Mouse (Mus musculus) stomach, postnatal 0 days (tissue): ENCODE data around the gene Ndufs7. TPM values are rescaled to one million over a fixed set of nuclear protein-coding genes. Genes with fewer than 3 reads are reported as not detected.
"Not testable (repeated sequence)": the region's sequence is repeated elsewhere in the genome, so short reads cannot be mapped to it uniquely, and the experiment has no call there.

Source experiments
- ATAC-seq: fragments of 200-750 bp; cut with Nextera tagmentation; 2 replicates; pipeline ENCODE4 v1.8.0; 2017; ENCODE audit not compliant: low FRiP score, low TSS enrichment
- DNase-seq: peaks from one replicate; pipeline ENCODE4 v3.0.0-alpha.2; 2016; ENCODE audit warnings: low spot score
- H3K27ac ChIP-seq: fragments of 300-500 bp; sonication (generic); replicated peaks from 2 replicates; pipeline ENCODE4 v1.5.1; 2014; ENCODE audit warnings: mild to moderate bottlenecking, control low read depth
- H3K27me3 ChIP-seq: fragments of 300-500 bp; sonication (generic); 2 replicates; pipeline ENCODE4 v1.6.1; 2014; ENCODE audit warnings: low read length; ENCODE audit not compliant: control insufficient read depth, insufficient read depth
- H3K36me3 ChIP-seq: fragments of 300-500 bp; sonication (generic); 2 replicates; pipeline ENCODE4 v1.6.1; 2014; ENCODE audit warnings: low read length, mixed read lengths; ENCODE audit not compliant: control insufficient read depth, insufficient read depth
- H3K4me1 ChIP-seq: fragments of 300-500 bp; sonication (generic); replicated peaks from 2 replicates; pipeline ENCODE4 v1.6.1; 2014; ENCODE audit warnings: antibody characterized with exemption; ENCODE audit not compliant: control insufficient read depth, insufficient read depth
- H3K4me2 ChIP-seq: fragments of 300-500 bp; sonication (generic); replicated peaks from 2 replicates; pipeline ENCODE4 v1.6.1; 2014; ENCODE audit warnings: low read depth, mild to moderate bottlenecking, control low read depth, moderate library complexity
- H3K4me3 ChIP-seq: fragments of 300-500 bp; sonication (generic); 2 replicates; pipeline ENCODE4 v1.5.1; 2014; ENCODE audit warnings: low read depth, low read length, control low read depth
- H3K9ac ChIP-seq: fragments of 300-500 bp; sonication (generic); 2 replicates; pipeline ENCODE4 v1.6.1; 2014; ENCODE audit warnings: mild to moderate bottlenecking, low read length, control low read depth, mixed read lengths
- H3K9me3 ChIP-seq: fragments of 300-500 bp; sonication (generic); 2 replicates; pipeline ENCODE4 v1.6.1; 2016; ENCODE audit warnings: low read length; ENCODE audit not compliant: control insufficient read depth
- CTCF ChIP-seq: IDR thresholded peaks from 2 replicates; pipeline ENCODE4 v1.5.1; 2016; ENCODE audit warnings: antibody characterized with exemption, low read depth, mild to moderate bottlenecking, moderate library complexity
- EP300 ChIP-seq: optimal IDR thresholded peaks from 2 replicates; pipeline ENCODE3; 2016; ENCODE audit warnings: antibody characterized with exemption
- WGBS: fragments of 180-500 bp; shearing (Covaris S2); extraction: QIAGEN DNeasy Blood & Tissue Kit; methylation state at CpG from one replicate; pipeline ENCODE4 v1.1.7; 2014; 5-methylcytosine and 5-hydroxymethylcytosine counted together
- polyA plus RNA-seq: library from polyadenylated mRNA; unstranded; fragments of >200 nt; fragmentation: Nextera tagmentation; extraction: Ambion mirVana; gene quantifications from 2 replicates; pipeline ENCODE4 v1.2.1, GENCODE M21; 2015

Gene Ndufs7
- polyA plus RNA-seq, 1 experiment from 2014 or later, result 403 TPM

- DNase-seq (peak; percentile 78), ATAC-seq (no peak)
- TF ChIP-seq EP300 (no peak), CTCF (peak; percentile 96)
- Histone ChIP-seq H3K9ac (no peak overlapping the region), H3K9me3 (no peaks in the 10 kb centered on the region), H3K4me1 (no peaks in the 10 kb centered on the region; the same call in 1 of the 2 replicates), H3K36me3 (peaks cover 30% of the 10 kb centered on the region), H3K27me3 (no peaks in the 10 kb centered on the region), H3K27ac (no peak overlapping the region), H3K4me3 (no peak overlapping the region), H3K4me2 (no peak overlapping the region)
- 2% methylated on average over 4 of the region's 4 CpGs for WGBS
Observed at GRCm38 (mm10) chr10:80245600-80245999, 3.3 kb upstream of the Ndufs7 start.

DNA sequence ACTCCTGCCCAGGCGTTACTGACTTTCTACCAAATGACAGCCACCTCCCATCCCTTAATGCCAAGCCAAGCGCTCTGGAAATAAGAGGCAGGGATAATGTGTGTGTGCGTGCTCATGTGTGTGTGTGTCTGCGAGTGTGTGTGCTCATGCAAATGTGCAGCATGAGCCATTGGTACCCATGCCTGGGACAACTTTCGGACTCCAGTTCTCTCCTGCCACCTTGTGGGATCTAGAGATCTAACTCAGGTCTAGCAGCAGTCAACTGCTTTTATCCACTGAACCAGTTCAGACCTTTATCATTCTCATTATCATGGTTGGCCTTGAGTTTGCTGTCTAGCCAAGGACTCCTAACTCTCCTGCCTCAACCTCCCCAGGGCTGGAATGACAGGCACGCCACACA, 1.1 kb upstream of the Ndufs7 start:
- H3K9ac ChIP-seq, result no peak overlapping the region
- no peak overlapping the region for H3K4me3 ChIP-seq
- H3K27me3 ChIP-seq, result no peaks in the 10 kb centered on the region
- DNase-seq, result no peak
- no peak for ATAC-seq
- H3K36me3 ChIP-seq, result peaks cover 15% of the 10 kb centered on the region
- H3K4me2 ChIP-seq, result no peak overlapping the region
- no peaks in the 10 kb centered on the region for H3K9me3 ChIP-seq
- TF ChIP-seq EP300 (no peak), CTCF (peak; percentile 69)
- H3K4me1 ChIP-seq, result no peaks in the 10 kb centered on the region; the same call in 1 of the 2 replicates
- no peak overlapping the region for H3K27ac ChIP-seq
- WGBS, result 40% methylated on average over 6 of the region's 6 CpGs

GRCm38 (mm10) chr10:80248437-80248836, 484 bp upstream of the Ndufs7 start:
- not testable (repeated sequence) for H3K9ac ChIP-seq, H3K27ac ChIP-seq, H3K27me3 ChIP-seq, H3K9me3 ChIP-seq, H3K4me1 ChIP-seq, ATAC-seq, DNase-seq
- Histone ChIP-seq H3K36me3 (peaks cover 11% of the 10 kb centered on the region; the same call in 1 of the 2 replicates), H3K4me3 (peak overlapping the region; percentile 25), H3K4me2 (peak overlapping the region; percentile 32)
- WGBS, result 17% methylated on average over 3 of the region's 3 CpGs

DNA sequence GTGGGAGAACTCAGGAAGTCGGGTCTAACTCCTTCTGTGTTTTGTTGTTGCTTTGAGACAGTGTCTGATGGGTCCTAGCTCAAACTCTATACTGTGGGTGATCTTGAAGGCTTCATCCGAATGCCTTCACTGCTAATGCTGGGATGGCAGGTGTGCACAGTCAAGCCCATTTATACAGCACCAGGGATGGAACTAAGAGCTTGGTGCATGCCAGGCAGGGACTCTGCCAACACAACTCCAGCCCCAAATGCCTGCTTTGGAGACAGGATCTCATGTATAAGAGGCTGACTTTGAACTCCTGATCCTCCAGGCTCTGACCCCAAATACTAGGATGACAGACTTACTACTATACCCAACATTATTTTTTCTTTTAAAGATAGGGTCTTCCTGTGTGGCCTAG, 1.1 kb downstream of the Ndufs7 start:
- no peak for ATAC-seq
- H3K36me3 ChIP-seq, result peaks cover 14% of the 10 kb centered on the region
- H3K27me3 ChIP-seq, result no peaks in the 10 kb centered on the region
- DNase-seq, result no peak
- no peaks in the 10 kb centered on the region; the same call in 1 of the 2 replicates for H3K4me1 ChIP-seq
- peak overlapping the region; percentile 96 for H3K27ac ChIP-seq
- peak overlapping the region; percentile 88 for H3K9ac ChIP-seq
- peak overlapping the region; percentile 93 for H3K4me2 ChIP-seq
- no peaks in the 10 kb centered on the region for H3K9me3 ChIP-seq
- H3K4me3 ChIP-seq, result peak overlapping the region; percentile 79
- TF ChIP-seq EP300, result no peak
- no peak for TF ChIP-seq CTCF
- 24% methylated on average over 2 of the region's 2 CpGs for WGBS

GRCm38 (mm10) chr10:80250573-80250972, 1.7 kb downstream of the Ndufs7 start:
- Histone ChIP-seq H3K4me1 (no peaks in the 10 kb centered on the region; the same call in 1 of the 2 replicates), H3K27me3 (no peaks in the 10 kb centered on the region), H3K27ac (no peak overlapping the region), H3K4me2 (peak overlapping the region; percentile 93), H3K4me3 (no peak overlapping the region), H3K9me3 (no peaks in the 10 kb centered on the region), H3K36me3 (peaks cover 19% of the 10 kb centered on the region), H3K9ac (no peak overlapping the region)
- TF ChIP-seq CTCF (no peak), EP300 (no peak)
- ATAC-seq (no peak), DNase-seq (no peak)
- WGBS, result 87% methylated on average over 4 of the region's 4 CpGs

- ATAC-seq (no peak), DNase-seq (no peak)
- Histone ChIP-seq H3K36me3 (peaks cover 26% of the 10 kb centered on the region), H3K9ac (no peak overlapping the region), H3K4me1 (no peaks in the 10 kb centered on the region; the same call in 1 of the 2 replicates), H3K27ac (no peak overlapping the region), H3K4me2 (no peak overlapping the region), H3K9me3 (no peaks in the 10 kb centered on the region), H3K27me3 (no peaks in the 10 kb centered on the region), H3K4me3 (no peak overlapping the region)
- no peak for TF ChIP-seq EP300
- TF ChIP-seq CTCF, result no peak
Observed at GRCm38 (mm10) chr10:80252011-80252410, 3.1 kb downstream of the Ndufs7 start.
